Mouse (Mus musculus): ENCODE results near the gene Zfp91. TPM values are rescaled to one million over a fixed set of nuclear protein-coding genes. Genes with fewer than 3 reads are reported as not detected.

The Zfp91 gene
- polyA plus RNA-seq (2012; rRNA removed) = 37.0 and 44.0 TPM in 2 replicates

- DNase-seq (ENCODE audit: low spot score) = peak; percentile 83
Measured at GRCm38 (mm10) chr19:12795511-12796327, at the start of gene Zfp91, which contains the start of gene Lpxn. Zfp91 (minus strand) TSS chr19:12796126. Lpxn (plus strand) TSS chr19:12796193.

GRCm38 (mm10) chr19:12838507-12838906, 42.6 kb upstream of the Zfp91 start:
- DNase-seq (ENCODE audit: low spot score) = no peak

GRCm38 (mm10) chr19:12833625-12834024, 37.7 kb upstream of the Zfp91 start:
- no peak for DNase-seq (ENCODE audit: low spot score)

GRCm38 (mm10) chr19:12831559-12831958, 35.6 kb upstream of the Zfp91 start:
- no peak for DNase-seq (ENCODE audit: low spot score)

- DNase-seq (ENCODE audit: low spot score) = no peak
Measured at GRCm38 (mm10) chr19:12830823-12831430, 35.0 kb upstream of the Zfp91 start.

- DNase-seq (ENCODE audit: low spot score) = no peak
Measured at GRCm38 (mm10) chr19:12824549-12824948, 28.6 kb upstream of the Zfp91 start.

- no peak for DNase-seq (ENCODE audit: low spot score)
Measured at GRCm38 (mm10) chr19:12820383-12820782, 24.5 kb upstream of the Zfp91 start.

- no peak for DNase-seq (ENCODE audit: low spot score)
Measured at GRCm38 (mm10) chr19:12818507-12818906, 22.6 kb upstream of the Zfp91 start.

GRCm38 (mm10) chr19:12813883-12814282, 18.0 kb upstream of the Zfp91 start:
- DNase-seq (ENCODE audit: low spot score) = no peak

- DNase-seq (ENCODE audit: low spot score) = no peak
Measured at GRCm38 (mm10) chr19:12812644-12813364, 16.9 kb upstream of the Zfp91 start.

- no peak for DNase-seq (ENCODE audit: low spot score)
Measured at GRCm38 (mm10) chr19:12806214-12806613, 10.3 kb upstream of the Zfp91 start.

GRCm38 (mm10) chr19:12805730-12806129, 9.8 kb upstream of the Zfp91 start:
- DNase-seq (ENCODE audit: low spot score) = no peak

- no peak for DNase-seq (ENCODE audit: low spot score)
Measured at GRCm38 (mm10) chr19:12804237-12804636, 8.3 kb upstream of the Zfp91 start.

GRCm38 (mm10) chr19:12802830-12803229, 6.9 kb upstream of the Zfp91 start:
- no peak for DNase-seq (ENCODE audit: low spot score)

GRCm38 (mm10) chr19:12801046-12801445, 5.1 kb upstream of the Zfp91 start:
- no peak for DNase-seq (ENCODE audit: low spot score)

- no peak for DNase-seq (ENCODE audit: low spot score)
Measured at GRCm38 (mm10) chr19:12800621-12801020, 4.7 kb upstream of the Zfp91 start.

- DNase-seq (ENCODE audit: low spot score) = no peak
Measured at GRCm38 (mm10) chr19:12799081-12799480, 3.2 kb upstream of the Zfp91 start.

- DNase-seq (ENCODE audit: low spot score) = no peak
Measured at GRCm38 (mm10) chr19:12798404-12798803, 2.5 kb upstream of the Zfp91 start.

- DNase-seq (ENCODE audit: low spot score) = no peak
Measured at GRCm38 (mm10) chr19:12797071-12797470, 1.1 kb upstream of the Zfp91 start.

- peak; percentile 51 for DNase-seq (ENCODE audit: low spot score)
Measured at GRCm38 (mm10) chr19:12796328-12796931, 504 bp upstream of the Zfp91 start.

- DNase-seq (ENCODE audit: low spot score) = no peak
Measured at GRCm38 (mm10) chr19:12795110-12795509, 816 bp downstream of the Zfp91 start.

Data from urinary bladder, adult 2 months (tissue).